Mouse (Mus musculus) hindbrain, embryonic 10.5 days (tissue): ENCODE results near the gene Amt. TPM values are rescaled to one million over a fixed set of nuclear protein-coding genes. Genes with fewer than 3 reads are reported as not detected.
A peak's percentile ranks its signal among the peaks of the same experiment; 100 is the strongest.

Experiments
- DNase-seq: peaks from one replicate; pipeline ENCODE4 v3.0.0-alpha.2; 2017; ENCODE audit warnings: low spot score
- H3K27ac ChIP-seq: fragments of 300-500 bp; sonication (generic); 2 replicates; pipeline ENCODE4 v1.5.1; 2016; ENCODE audit warnings: mild to moderate bottlenecking, moderate library complexity
- H3K27me3 ChIP-seq: fragments of 300-500 bp; sonication (generic); 2 replicates; pipeline ENCODE4 v1.6.1; 2016; ENCODE audit warnings: mild to moderate bottlenecking; ENCODE audit not compliant: poor library complexity, insufficient read depth, severe bottlenecking
- H3K36me3 ChIP-seq: fragments of 300-500 bp; sonication (generic); 2 replicates; pipeline ENCODE4 v1.6.1; 2016; ENCODE audit warnings: mild to moderate bottlenecking, moderate library complexity
- H3K4me1 ChIP-seq: fragments of 300-500 bp; sonication (generic); replicated peaks from 2 replicates; pipeline ENCODE4 v1.6.1; 2016; ENCODE audit warnings: mild to moderate bottlenecking
- H3K4me3 ChIP-seq: fragments of 300-500 bp; sonication (generic); 2 replicates; pipeline ENCODE4 v1.5.1; 2016; ENCODE audit warnings: mild to moderate bottlenecking, moderate library complexity
- H3K9me3 ChIP-seq: fragments of 300-500 bp; sonication (generic); 2 replicates; pipeline ENCODE4 v1.6.1; 2016; ENCODE audit warnings: mild to moderate bottlenecking, moderate library complexity
- WGBS: fragments of 180-500 bp; shearing (Covaris S2); methylation state at CpG from one replicate; pipeline ENCODE4 v1.1.7; 2016; 5-methylcytosine and 5-hydroxymethylcytosine counted together
- polyA plus RNA-seq: library from polyadenylated mRNA; unstranded; fragments of >200 nt; fragmentation: Nextera tagmentation; extraction: Ambion mirVana; gene quantifications from 2 replicates; pipeline ENCODE4 v1.2.1, GENCODE M21; 2016

Amt gene
- polyA plus RNA-seq, 1 experiment from 2014 or later: 31.4 TPM

- Histone ChIP-seq H3K4me3 (peak overlapping the region; percentile 86), H3K27ac (peak overlapping the region; percentile 94), H3K9me3 (no peaks in the 10 kb centered on the region), H3K27me3 (no peaks in the 10 kb centered on the region), H3K36me3 (peaks cover 56% of the 10 kb centered on the region), H3K4me1 (peaks cover 30% of the 10 kb centered on the region)
- 69% methylated on average over 10 of the region's 10 CpGs for WGBS
- DNase-seq: no peak
These were observed 41.3 kb downstream of the Amt start for GRCm38 (mm10) chr9:108337848-108338550.

DNA sequence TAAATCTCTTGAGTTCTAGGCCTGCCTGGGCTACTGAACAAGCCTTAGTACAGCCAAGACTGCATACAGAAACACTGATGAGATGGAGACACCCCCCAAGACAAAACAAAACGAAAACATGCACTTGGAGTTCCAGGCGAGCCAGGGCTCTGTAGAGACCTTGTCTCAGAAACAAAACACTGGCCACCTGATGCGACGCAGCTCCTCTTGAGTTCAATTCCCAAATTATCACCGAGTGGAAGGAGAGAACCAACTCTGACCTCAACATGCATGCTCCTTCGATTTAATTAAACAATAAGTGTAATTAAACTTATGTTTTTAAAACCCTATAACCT, 41.9 kb downstream of the Amt start:
- peaks cover 51% of the 10 kb centered on the region for H3K36me3 ChIP-seq
- WGBS: 34% methylated on average over 6 of the region's 6 CpGs
- peak overlapping the region; percentile 86 for H3K4me3 ChIP-seq
- H3K4me1 ChIP-seq: peaks cover 30% of the 10 kb centered on the region
- peak overlapping the region; percentile 94 for H3K27ac ChIP-seq
- H3K27me3 ChIP-seq: no peaks in the 10 kb centered on the region
- H3K9me3 ChIP-seq: no peaks in the 10 kb centered on the region
- peak; percentile 24 for DNase-seq

GRCm38 (mm10) chr9:108338886-108339781, 42.5 kb downstream of the Amt start, which contains the start of gene Gpx1:
Gene Gpx1, plus strand, starts transcription at chr9:108338903.
- Histone ChIP-seq H3K4me3 (peak within 1 kb of the TSS; percentile 86), H3K27ac (peak within 1 kb of the TSS; percentile 94), H3K36me3 (peaks cover 44% of the 10 kb centered on the region), H3K4me1 (peaks cover 30% of the 10 kb centered on the region), H3K9me3 (no peaks in the 10 kb centered on the region), H3K27me3 (no peaks in the 10 kb centered on the region)
- peak; percentile 92 for DNase-seq
- under 1% methylated on average over 49 of the region's 49 CpGs for WGBS

DNA sequence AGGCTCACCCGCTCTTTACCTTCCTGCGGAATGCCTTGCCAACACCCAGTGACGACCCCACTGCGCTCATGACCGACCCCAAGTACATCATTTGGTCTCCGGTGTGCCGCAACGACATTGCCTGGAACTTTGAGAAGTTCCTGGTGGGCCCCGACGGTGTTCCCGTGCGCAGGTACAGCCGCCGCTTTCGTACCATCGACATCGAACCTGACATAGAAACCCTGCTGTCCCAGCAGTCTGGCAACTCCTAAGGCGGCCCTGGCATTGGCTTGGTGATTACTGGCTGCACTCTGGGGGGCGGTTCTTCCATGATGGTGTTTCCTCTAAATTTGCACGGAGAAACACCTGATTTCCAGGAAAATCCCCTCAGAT, 43.2 kb downstream of the Amt start:
- no peaks in the 10 kb centered on the region for H3K27me3 ChIP-seq
- WGBS: 20% methylated on average over 20 of the region's 20 CpGs
- H3K27ac ChIP-seq: peak overlapping the region; percentile 94
- no peak for DNase-seq
- H3K4me3 ChIP-seq: peak overlapping the region; percentile 86
- H3K9me3 ChIP-seq: no peaks in the 10 kb centered on the region
- peaks cover 30% of the 10 kb centered on the region for H3K4me1 ChIP-seq
- peaks cover 37% of the 10 kb centered on the region for H3K36me3 ChIP-seq

GRCm38 (mm10) chr9:108340258-108341138, 43.8 kb downstream of the Amt start:
- Histone ChIP-seq H3K36me3 (peaks cover 31% of the 10 kb centered on the region), H3K27ac (peak overlapping the region; percentile 94), H3K4me3 (peak overlapping the region; percentile 86), H3K4me1 (peaks cover 30% of the 10 kb centered on the region), H3K9me3 (no peaks in the 10 kb centered on the region), H3K27me3 (no peaks in the 10 kb centered on the region)
- no peak for DNase-seq
- 66% methylated on average over 10 of the region's 10 CpGs for WGBS

DNA sequence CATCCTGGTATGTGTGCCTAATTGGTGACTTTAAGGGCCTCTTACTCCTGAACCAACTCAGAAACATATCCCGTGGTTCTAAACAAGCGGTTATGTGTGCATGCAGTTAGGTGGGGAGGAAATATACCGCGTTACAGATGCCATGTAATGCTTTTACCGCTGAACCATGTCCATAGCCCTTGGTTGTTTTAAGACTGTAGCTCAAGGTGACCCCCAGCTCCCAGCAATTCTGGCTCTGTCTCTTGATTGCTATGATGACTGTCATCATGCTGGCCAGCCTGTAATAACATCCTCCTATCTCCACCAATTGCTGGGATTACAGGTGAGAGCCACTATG, 44.5 kb downstream of the Amt start:
- H3K4me3 ChIP-seq: no peak overlapping the region
- no peaks in the 10 kb centered on the region for H3K27me3 ChIP-seq
- no peaks in the 10 kb centered on the region for H3K9me3 ChIP-seq
- H3K36me3 ChIP-seq: peaks cover 25% of the 10 kb centered on the region
- DNase-seq: no peak
- WGBS: 92% methylated on average over 5 of the region's 5 CpGs
- 0 out of 2 replicates have a peak overlapping the region, but pooled peaks have one; percentile 30 for H3K27ac ChIP-seq
- H3K4me1 ChIP-seq: peaks cover 30% of the 10 kb centered on the region

DNA sequence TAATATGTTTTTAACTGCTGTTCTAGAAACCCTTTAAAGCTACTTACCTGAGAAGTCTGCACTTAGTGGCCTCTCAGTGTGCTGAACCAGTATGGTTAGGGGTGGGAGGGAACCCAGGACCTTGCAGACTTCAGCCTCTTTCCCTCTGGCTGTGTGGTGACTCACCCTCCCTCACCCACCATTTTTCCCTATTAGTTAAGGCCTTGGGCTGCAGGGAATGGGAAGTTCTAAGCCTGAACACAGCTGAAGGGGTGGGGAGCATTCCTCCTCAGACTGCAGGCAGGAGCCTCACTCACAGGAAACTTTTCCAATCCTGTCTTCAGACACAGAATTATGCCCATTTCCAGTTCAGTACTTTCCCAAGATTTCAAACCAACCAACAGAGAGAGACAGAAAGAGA, 45.1 kb downstream of the Amt start:
- no peak for DNase-seq

DNA sequence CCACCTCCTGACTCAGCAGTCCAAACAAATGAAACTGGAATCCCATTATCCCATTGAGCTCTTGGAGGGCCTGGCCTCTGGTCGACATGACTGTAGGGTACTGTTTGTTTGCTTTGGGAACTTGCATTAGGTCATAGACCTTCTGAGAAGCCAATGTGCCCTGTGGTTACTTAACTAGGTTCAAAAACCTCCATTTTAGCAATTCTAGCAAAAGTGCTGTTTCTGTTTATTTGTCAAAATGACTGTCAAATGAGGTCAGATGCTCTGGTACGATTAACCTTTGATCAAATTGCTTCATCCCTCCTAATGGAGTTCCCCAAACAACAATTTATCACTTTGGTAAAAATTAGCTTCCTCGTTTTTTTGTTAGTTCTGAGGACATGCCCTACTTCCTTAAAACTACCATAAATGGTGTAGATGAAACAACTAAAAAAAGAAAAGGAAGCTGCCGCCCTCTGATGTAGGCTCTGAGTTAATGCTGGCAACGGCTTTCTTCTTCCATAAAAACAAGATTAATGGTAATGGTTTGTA, 45.7 kb downstream of the Amt start:
- no peaks in the 10 kb centered on the region for H3K27me3 ChIP-seq
- H3K9me3 ChIP-seq: no peaks in the 10 kb centered on the region
- no peak overlapping the region for H3K4me3 ChIP-seq
- peaks cover 19% of the 10 kb centered on the region for H3K36me3 ChIP-seq
- no peak for DNase-seq
- 0 out of 2 replicates have a peak overlapping the region, but pooled peaks have one; percentile 12 for H3K27ac ChIP-seq
- WGBS: 63% methylated on average over 5 of the region's 5 CpGs
- H3K4me1 ChIP-seq: peaks cover 39% of the 10 kb centered on the region

More for the DNA sequence above, 45.1 kb downstream of the Amt start:
- Histone ChIP-seq H3K9me3 (no peaks in the 10 kb centered on the region), H3K4me3 (no peak overlapping the region), H3K36me3 (peaks cover 19% of the 10 kb centered on the region), H3K27ac (peak overlapping the region; percentile 12; the same call in 1 of the 2 replicates), H3K4me1 (peaks cover 33% of the 10 kb centered on the region), H3K27me3 (no peaks in the 10 kb centered on the region)

GRCm38 (mm10) chr9:108343331-108343730, 46.7 kb downstream of the Amt start:
- Histone ChIP-seq H3K4me3 (no peak overlapping the region), H3K36me3 (peaks cover 12% of the 10 kb centered on the region), H3K4me1 (peaks cover 40% of the 10 kb centered on the region), H3K9me3 (no peaks in the 10 kb centered on the region), H3K27ac (no peak overlapping the region; the same call in 1 of the 2 replicates), H3K27me3 (no peaks in the 10 kb centered on the region)
- 83% methylated on average over 3 of the region's 3 CpGs for WGBS
- DNase-seq: no peak

DNA sequence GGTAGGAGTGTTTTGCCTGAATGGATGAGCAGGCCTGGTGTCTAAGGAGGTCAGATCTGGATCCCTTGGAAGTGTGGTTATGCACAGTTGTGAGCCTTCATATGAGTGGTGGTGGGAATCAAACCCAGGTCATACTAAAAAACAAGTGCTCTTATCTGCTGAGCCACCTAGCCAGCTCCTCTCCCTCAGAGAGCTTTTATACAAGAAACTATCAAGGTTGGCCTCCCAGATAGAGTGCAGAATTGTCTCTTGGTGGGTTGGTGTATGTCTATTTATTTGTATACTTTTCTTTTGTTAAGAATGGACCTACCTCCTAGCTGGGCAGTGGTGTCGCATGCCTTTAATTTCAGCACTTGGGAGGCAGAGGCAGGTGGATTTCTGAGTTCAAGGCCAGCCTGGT, 47.2 kb downstream of the Amt start:
- no peak for DNase-seq
- Histone ChIP-seq H3K36me3 (peaks cover 10% of the 10 kb centered on the region), H3K9me3 (no peaks in the 10 kb centered on the region), H3K27me3 (no peaks in the 10 kb centered on the region), H3K27ac (no peak overlapping the region), H3K4me3 (no peak overlapping the region), H3K4me1 (peaks cover 40% of the 10 kb centered on the region)
- 91% methylated on average over 1 of the region's 1 CpGs for WGBS

- Histone ChIP-seq H3K9me3 (no peaks in the 10 kb centered on the region), H3K4me1 (peaks cover 45% of the 10 kb centered on the region), H3K4me3 (no peak overlapping the region), H3K36me3 (peaks cover 10% of the 10 kb centered on the region), H3K27me3 (no peaks in the 10 kb centered on the region), H3K27ac (no peak overlapping the region)
- 74% methylated on average over 4 of the region's 4 CpGs for WGBS
- DNase-seq: no peak
These were observed 47.8 kb downstream of the Amt start for GRCm38 (mm10) chr9:108344471-108344870.

GRCm38 (mm10) chr9:108347024-108347423, 50.4 kb downstream of the Amt start:
- H3K27me3 ChIP-seq: no peaks in the 10 kb centered on the region
- peak overlapping the region; percentile 97 for H3K27ac ChIP-seq
- DNase-seq: no peak
- peak overlapping the region; percentile 95 for H3K4me3 ChIP-seq
- H3K36me3 ChIP-seq: peaks cover 25% of the 10 kb centered on the region
- H3K9me3 ChIP-seq: no peaks in the 10 kb centered on the region
- peaks cover 26% of the 10 kb centered on the region for H3K4me1 ChIP-seq
- WGBS: 8% methylated on average over 11 of the region's 11 CpGs
